Mouse (Mus musculus) olfactory bulb, adult 2 months (tissue): Measurements from ENCODE around the gene Pgm1.

Source experiments
- CTCF ChIP-seq: fragments of 200-500 bp; IDR thresholded peaks from 2 replicates; pipeline ENCODE4 v1.5.1; 2012; ENCODE audit warnings: low read depth, mild to moderate bottlenecking, low read length, moderate library complexity; ENCODE audit not compliant: insufficient read depth
- POLR2A ChIP-seq: fragments of 200-500 bp; IDR thresholded peaks from 2 replicates; pipeline ENCODE4 v1.6.1; 2012; ENCODE audit warnings: mild to moderate bottlenecking, low read depth, low read length, moderate library complexity; ENCODE audit not compliant: insufficient read depth

- TF ChIP-seq POLR2A = no peak
- no peak for TF ChIP-seq CTCF
These were observed 40.1 kb downstream of the Pgm1 start for GRCm38 (mm10) chr4:99969328-99969727.
